Mouse (Mus musculus): ENCODE measurements around the gene Napepld.

- no peak for TF ChIP-seq CTCF (IDR thresholded peaks at IDR 0.05; ENCODE audit: borderline replicate concordance, extremely low read depth, insufficient read depth, insufficient read length)
- no peak for TF ChIP-seq POLR2A (IDR thresholded peaks at IDR 0.05; ENCODE audit: borderline replicate concordance, extremely low read depth, insufficient read depth, insufficient read length, poor library complexity, severe bottlenecking)
These were observed 18.0 kb upstream of the Napepld start for GRCm38 (mm10) chr5:21719209-21719608.

Measured in brain, embryonic 14.5 days (tissue).